Mouse (Mus musculus) limb, embryonic 12.5 days (tissue): ENCODE measurements around the gene Cutal. TPM values are rescaled to one million over a fixed set of nuclear protein-coding genes. Genes with fewer than 3 reads are reported as not detected.

Experiments
- ATAC-seq: fragments of 200-750 bp; cut with Nextera tagmentation; 2 replicates; pipeline ENCODE4 v1.8.0; 2017; ENCODE audit warnings: low read depth, moderate TSS enrichment; ENCODE audit not compliant: insufficient number of reproducible peaks, insufficient read depth, low FRiP score, low TSS enrichment
- H3K27ac ChIP-seq: fragments of 300-500 bp; sonication (generic); 2 replicates; pipeline ENCODE4 v1.5.1; 2016; ENCODE audit warnings: mild to moderate bottlenecking, moderate library complexity
- H3K27me3 ChIP-seq: fragments of 300-500 bp; sonication (generic); 2 replicates; pipeline ENCODE4 v1.6.1; 2016; ENCODE audit warnings: mild to moderate bottlenecking, moderate library complexity
- H3K36me3 ChIP-seq: fragments of 300-500 bp; sonication (generic); 2 replicates; pipeline ENCODE4 v1.6.1; 2016; ENCODE audit warnings: mild to moderate bottlenecking, moderate library complexity
- H3K4me1 ChIP-seq: fragments of 300-500 bp; sonication (generic); replicated peaks from 2 replicates; pipeline ENCODE4 v1.6.1; 2016
- H3K4me2 ChIP-seq: fragments of 300-500 bp; sonication (generic); 2 replicates; pipeline ENCODE4 v1.6.1; 2016; ENCODE audit warnings: mild to moderate bottlenecking, moderate library complexity
- H3K4me3 ChIP-seq: fragments of 300-500 bp; sonication (generic); replicated peaks from 2 replicates; pipeline ENCODE4 v1.5.1; 2016; ENCODE audit warnings: mild to moderate bottlenecking
- H3K9ac ChIP-seq: fragments of 300-500 bp; sonication (generic); replicated peaks from 2 replicates; pipeline ENCODE4 v1.6.1; 2016; ENCODE audit warnings: mild to moderate bottlenecking, moderate library complexity
- H3K9me3 ChIP-seq: fragments of 300-500 bp; sonication (generic); 2 replicates; pipeline ENCODE4 v1.6.1; 2016; ENCODE audit warnings: mild to moderate bottlenecking, moderate library complexity
- WGBS: fragments of 180-500 bp; shearing (Covaris S2); methylation state at CpG from one replicate; pipeline ENCODE4 v1.1.7; 2016; 5-methylcytosine and 5-hydroxymethylcytosine counted together
- polyA plus RNA-seq: library from polyadenylated mRNA; unstranded; fragments of >200 nt; fragmentation: Nextera tagmentation; extraction: Ambion mirVana; gene quantifications from 2 replicates; pipeline ENCODE4 v1.2.1, GENCODE M21; 2016

The Cutal gene
- polyA plus RNA-seq, 1 experiment from 2014 or later, result 0.15 TPM

GRCm38 (mm10) chr2:34893950-34894349 is 19.8 kb downstream of the Cutal start:
- WGBS, result 67% methylated on average over 5 of the region's 5 CpGs

GRCm38 (mm10) chr2:34895503-34896113 is 21.4 kb downstream of the Cutal start:
- Histone ChIP-seq H3K27me3 (peaks cover 8% of the 10 kb centered on the region), H3K4me3 (no peak overlapping the region), H3K27ac (no peak overlapping the region), H3K9me3 (no peaks in the 10 kb centered on the region), H3K4me2 (no peak overlapping the region), H3K36me3 (no peaks in the 10 kb centered on the region), H3K9ac (no peak overlapping the region), H3K4me1 (no peaks in the 10 kb centered on the region)
- ATAC-seq, result no peak
- 84% methylated on average over 19 of the region's 19 CpGs for WGBS

More at GRCm38 (mm10) chr2:34893950-34894349, 19.8 kb downstream of the Cutal start:
- Histone ChIP-seq H3K9ac (no peak overlapping the region), H3K27ac (no peak overlapping the region), H3K4me2 (no peak overlapping the region), H3K4me3 (no peak overlapping the region), H3K9me3 (no peaks in the 10 kb centered on the region), H3K27me3 (peaks cover 8% of the 10 kb centered on the region; the same call in 1 of the 2 replicates), H3K4me1 (no peaks in the 10 kb centered on the region), H3K36me3 (no peaks in the 10 kb centered on the region)
- no peak for ATAC-seq

GRCm38 (mm10) chr2:34896821-34897460 is 22.7 kb downstream of the Cutal start:
- no peaks in the 10 kb centered on the region for H3K4me1 ChIP-seq
- no peaks in the 10 kb centered on the region for H3K36me3 ChIP-seq
- H3K9me3 ChIP-seq, result no peaks in the 10 kb centered on the region
- ATAC-seq, result no peak
- H3K27ac ChIP-seq, result no peak overlapping the region
- H3K27me3 ChIP-seq, result peaks cover 8% of the 10 kb centered on the region
- WGBS, result 78% methylated on average over 17 of the region's 17 CpGs
- H3K4me3 ChIP-seq, result no peak overlapping the region
- H3K9ac ChIP-seq, result 0 out of 2 replicates have a peak overlapping the region, but pooled peaks have one; percentile 23
- no peak overlapping the region for H3K4me2 ChIP-seq

GRCm38 (mm10) chr2:34897820-34898219 is 23.6 kb downstream of the Cutal start:
- Histone ChIP-seq H3K4me3 (no peak overlapping the region), H3K4me2 (no peak overlapping the region), H3K9ac (no peak overlapping the region), H3K4me1 (no peaks in the 10 kb centered on the region), H3K36me3 (no peaks in the 10 kb centered on the region), H3K27ac (no peak overlapping the region), H3K9me3 (no peaks in the 10 kb centered on the region), H3K27me3 (peaks cover 8% of the 10 kb centered on the region)
- ATAC-seq, result no peak
- 23% methylated on average over 10 of the region's 10 CpGs for WGBS

GRCm38 (mm10) chr2:34899682-34900081 is 25.5 kb downstream of the Cutal start:
- Histone ChIP-seq H3K4me3 (no peak overlapping the region), H3K36me3 (no peaks in the 10 kb centered on the region), H3K9ac (no peak overlapping the region), H3K9me3 (no peaks in the 10 kb centered on the region), H3K27ac (no peak overlapping the region), H3K4me2 (no peak overlapping the region), H3K27me3 (peaks cover 14% of the 10 kb centered on the region), H3K4me1 (peaks cover 10% of the 10 kb centered on the region; the same call in 1 of the 2 replicates)
- 77% methylated on average over 11 of the region's 11 CpGs for WGBS
- no peak for ATAC-seq

- no peaks in the 10 kb centered on the region for H3K9me3 ChIP-seq
- WGBS, result 79% methylated on average over 1 of the region's 1 CpGs
- no peaks in the 10 kb centered on the region for H3K36me3 ChIP-seq
- peaks cover 14% of the 10 kb centered on the region for H3K27me3 ChIP-seq
- H3K4me3 ChIP-seq, result no peak overlapping the region
- peaks cover 13% of the 10 kb centered on the region for H3K4me1 ChIP-seq
- no peak overlapping the region for H3K27ac ChIP-seq
- ATAC-seq, result no peak
- no peak overlapping the region for H3K9ac ChIP-seq
- no peak overlapping the region for H3K4me2 ChIP-seq
These were observed 26.2 kb downstream of the Cutal start for GRCm38 (mm10) chr2:34900412-34900811.

GRCm38 (mm10) chr2:34901726-34902125 is 27.5 kb downstream of the Cutal start:
- no peak for ATAC-seq
- Histone ChIP-seq H3K4me2 (no peak overlapping the region), H3K36me3 (no peaks in the 10 kb centered on the region), H3K4me1 (peaks cover 15% of the 10 kb centered on the region), H3K9me3 (no peaks in the 10 kb centered on the region), H3K27ac (no peak overlapping the region), H3K27me3 (peaks cover 18% of the 10 kb centered on the region), H3K9ac (no peak overlapping the region), H3K4me3 (no peak overlapping the region)
- 70% methylated on average over 4 of the region's 4 CpGs for WGBS

- Histone ChIP-seq H3K4me1 (peaks cover 15% of the 10 kb centered on the region), H3K4me3 (no peak overlapping the region), H3K27ac (no peak overlapping the region), H3K9ac (no peak overlapping the region), H3K9me3 (no peaks in the 10 kb centered on the region), H3K27me3 (peaks cover 23% of the 10 kb centered on the region), H3K36me3 (no peaks in the 10 kb centered on the region), H3K4me2 (no peak overlapping the region)
- no peak for ATAC-seq
- WGBS, result 89% methylated on average over 6 of the region's 6 CpGs
These were observed 28.5 kb downstream of the Cutal start for GRCm38 (mm10) chr2:34902731-34903130.

- Histone ChIP-seq H3K4me3 (no peak overlapping the region), H3K4me1 (peaks cover 15% of the 10 kb centered on the region), H3K27ac (no peak overlapping the region), H3K27me3 (peaks cover 24% of the 10 kb centered on the region), H3K36me3 (no peaks in the 10 kb centered on the region), H3K9me3 (no peaks in the 10 kb centered on the region), H3K4me2 (no peak overlapping the region), H3K9ac (no peak overlapping the region)
- WGBS, result 84% methylated on average over 7 of the region's 7 CpGs
- ATAC-seq, result no peak
These were observed 29.0 kb downstream of the Cutal start for GRCm38 (mm10) chr2:34903191-34903590.

GRCm38 (mm10) chr2:34903652-34904405 is 29.6 kb downstream of the Cutal start:
- Histone ChIP-seq H3K4me2 (no peak overlapping the region), H3K27me3 (peaks cover 23% of the 10 kb centered on the region), H3K4me3 (no peak overlapping the region), H3K9me3 (no peaks in the 10 kb centered on the region), H3K9ac (no peak overlapping the region), H3K4me1 (peaks cover 15% of the 10 kb centered on the region), H3K36me3 (no peaks in the 10 kb centered on the region), H3K27ac (no peak overlapping the region)
- ATAC-seq, result no peak
- WGBS, result 67% methylated on average over 4 of the region's 4 CpGs

- Histone ChIP-seq H3K4me2 (peak overlapping the region; percentile 59), H3K9me3 (no peaks in the 10 kb centered on the region), H3K27me3 (peaks cover 34% of the 10 kb centered on the region), H3K27ac (no peak overlapping the region), H3K36me3 (no peaks in the 10 kb centered on the region), H3K4me1 (peaks cover 15% of the 10 kb centered on the region), H3K9ac (no peak overlapping the region; the same call in 1 of the 2 replicates), H3K4me3 (peak overlapping the region; percentile 32)
- WGBS, result under 1% methylated on average over 34 of the region's 34 CpGs
- ATAC-seq, result peak; percentile 96
These were observed 30.8 kb downstream of the Cutal start for GRCm38 (mm10) chr2:34904849-34905542.
